Mouse (Mus musculus) 3T3-L1 (cell line): ENCODE measurements around the gene Fxyd7.
A peak's percentile ranks its signal among the peaks of the same experiment; 100 is the strongest.

Source experiments
- DNase-seq: peaks from one replicate; pipeline ENCODE4 v3.0.0-alpha.2; 2015; ENCODE audit warnings: low read depth, low spot score

Fxyd7 gene

GRCm38 (mm10) chr7:31051321-31052021 lies at the start of gene Fxyd7:
Gene Fxyd7, minus strand, starts transcription at chr7:31051467.
- no peak for DNase-seq

- no peak for DNase-seq
Measured at GRCm38 (mm10) chr7:31100786-31101185, 49.5 kb upstream of the Fxyd7 start.

DNA sequence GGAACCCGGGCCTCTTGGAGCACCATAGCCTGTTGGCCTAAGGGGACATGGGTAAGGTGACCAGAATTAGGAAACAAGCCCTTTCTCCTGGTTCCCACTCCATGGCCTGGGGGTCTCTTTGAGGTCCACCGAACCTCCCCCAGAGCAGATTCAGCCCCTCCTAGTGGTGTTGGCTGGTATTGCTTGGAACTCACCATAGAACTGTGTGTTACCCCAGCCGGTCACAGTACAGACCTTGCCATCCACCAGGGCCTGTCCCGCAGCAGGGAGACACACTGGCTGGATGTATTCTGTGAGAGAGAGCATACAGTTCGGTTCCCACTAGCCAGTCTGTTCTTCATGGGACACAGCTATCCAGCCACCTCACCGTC lies 48.3 kb upstream of the Fxyd7 start:
- DNase-seq, result no peak

DNA sequence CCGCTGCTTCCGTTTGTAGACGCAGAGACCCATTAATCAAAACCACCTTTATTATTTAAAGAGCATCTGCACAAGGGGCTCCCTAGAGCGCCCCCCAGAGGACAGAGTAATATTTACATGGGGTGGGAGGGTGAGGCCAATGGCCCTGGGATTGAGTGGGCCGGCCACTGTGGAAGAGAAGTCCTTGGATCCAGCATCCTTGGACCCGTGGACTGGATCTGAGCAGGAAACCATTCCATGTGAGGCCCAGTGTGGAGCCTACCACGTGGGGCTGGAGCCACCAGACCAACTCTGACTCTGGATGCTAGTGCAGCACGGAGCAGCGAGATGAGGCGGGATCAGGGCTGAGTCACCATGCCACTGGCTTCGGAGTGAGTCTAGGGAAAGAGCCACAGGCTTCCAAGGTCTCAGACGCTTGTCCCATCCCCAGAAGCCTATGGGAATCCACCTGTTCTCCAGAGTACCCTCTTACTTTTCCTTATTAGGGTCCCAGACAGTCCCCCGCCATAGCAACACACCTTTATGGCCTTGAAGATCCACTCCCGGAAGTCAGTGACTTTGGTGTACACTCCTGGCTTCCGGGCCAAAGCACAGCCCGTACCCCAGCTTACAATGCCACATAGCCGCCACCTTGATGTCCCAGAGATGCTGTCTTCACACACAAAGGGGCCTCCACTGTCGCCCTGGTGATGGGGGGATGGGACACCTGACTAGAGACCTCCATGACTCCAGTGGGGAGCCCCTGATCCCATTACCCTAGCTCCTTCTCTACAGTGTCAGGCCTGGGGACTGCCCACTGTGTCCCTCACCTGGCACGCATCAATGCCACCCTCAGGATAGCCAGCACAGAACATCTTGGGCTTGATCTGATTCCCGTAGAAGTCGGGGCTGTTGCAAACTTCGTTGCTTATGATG lies 47.7 kb upstream of the Fxyd7 start:
- peak; percentile 5 for DNase-seq

DNA sequence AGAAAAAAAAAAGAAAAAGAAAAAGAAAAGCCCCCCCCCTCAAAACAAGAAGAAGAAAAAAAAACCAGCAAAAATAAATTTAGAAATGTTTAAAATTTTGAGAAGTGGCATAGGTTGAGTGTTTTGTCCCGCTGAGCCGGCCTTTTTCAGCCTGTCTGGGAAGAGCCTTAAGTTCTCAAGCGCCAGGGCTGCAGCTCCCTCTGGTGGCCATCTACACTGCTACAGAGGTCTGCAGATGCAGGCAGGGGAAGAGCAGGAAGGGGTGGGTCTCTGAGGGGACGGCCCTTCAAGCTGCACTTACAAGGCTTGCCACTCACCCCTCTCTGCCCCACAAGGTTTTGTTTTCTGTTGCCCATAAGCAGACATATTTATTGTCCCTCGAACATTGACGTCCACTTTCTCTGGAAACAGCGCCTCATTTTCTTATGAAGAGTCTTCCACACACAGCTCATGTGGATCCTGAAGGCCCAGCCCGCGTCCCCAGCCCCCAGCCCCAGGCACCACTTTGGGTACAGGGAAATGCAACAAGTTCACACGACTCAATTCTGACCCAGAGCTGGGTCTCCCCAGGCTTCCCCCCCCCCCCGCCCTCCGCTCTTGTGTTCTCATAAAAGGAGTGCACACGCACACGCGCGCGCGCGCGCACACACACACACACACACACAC lies 46.4 kb upstream of the Fxyd7 start:
- DNase-seq, result peak; percentile 88

GRCm38 (mm10) chr7:31096892-31097564 lies 45.8 kb upstream of the Fxyd7 start:
- DNase-seq, result no peak

- no peak for DNase-seq
Measured at GRCm38 (mm10) chr7:31094774-31095501, 43.7 kb upstream of the Fxyd7 start.

- DNase-seq, result no peak
Measured at GRCm38 (mm10) chr7:31089721-31090120, 38.5 kb upstream of the Fxyd7 start.

- no peak for DNase-seq
Measured at GRCm38 (mm10) chr7:31088206-31088605, 36.9 kb upstream of the Fxyd7 start.

GRCm38 (mm10) chr7:31087262-31087661 lies 36.0 kb upstream of the Fxyd7 start:
- DNase-seq, result no peak

DNA sequence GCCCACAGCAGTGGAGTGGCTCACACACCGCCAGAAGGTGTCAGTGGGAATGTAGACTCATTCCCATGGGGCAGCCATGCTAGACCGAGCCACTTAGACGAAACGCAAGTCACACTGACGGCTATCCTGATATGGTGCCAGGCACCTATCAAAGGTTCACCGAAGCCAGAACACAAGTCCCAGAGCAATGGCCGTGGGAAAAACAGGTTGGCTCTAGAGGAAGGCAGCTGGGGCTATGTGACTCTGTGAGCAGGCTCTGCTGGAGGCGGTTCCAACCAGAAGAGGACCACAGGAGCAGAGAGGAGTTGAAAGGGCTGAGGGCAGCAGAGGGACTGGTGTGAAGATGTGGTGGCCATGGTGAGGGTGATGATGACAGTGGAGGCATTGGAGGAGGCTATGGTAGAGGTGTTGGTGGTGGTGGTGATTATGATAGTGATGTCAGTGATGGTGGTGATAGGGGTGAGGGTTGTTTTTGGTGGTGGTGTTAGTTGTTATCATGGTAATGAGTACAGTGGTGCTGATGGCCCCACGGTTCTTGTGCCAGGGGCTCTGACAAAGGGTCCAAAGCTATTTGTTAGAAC lies 35.0 kb upstream of the Fxyd7 start:
- no peak for DNase-seq

DNA sequence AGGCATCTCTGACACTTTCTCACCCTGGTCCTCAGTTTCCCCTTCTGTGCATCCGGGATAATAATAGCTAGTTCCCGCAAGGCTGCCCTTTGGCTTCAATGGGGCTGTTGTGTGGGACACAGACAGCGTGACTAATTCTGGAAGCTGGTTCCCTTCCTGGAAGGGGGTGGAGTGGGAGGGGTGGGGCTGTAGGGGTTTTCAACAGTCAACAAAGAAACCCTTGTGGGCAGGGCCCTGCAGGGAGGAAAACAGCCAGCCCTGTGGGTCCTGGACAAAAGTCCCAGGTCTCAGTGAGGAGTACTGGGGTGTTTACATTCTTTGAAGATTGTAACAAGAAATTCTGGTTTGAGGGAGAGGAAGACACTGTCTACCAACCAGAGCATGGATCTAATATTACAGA lies 33.9 kb upstream of the Fxyd7 start:
- no peak for DNase-seq

- DNase-seq, result no peak
Measured at GRCm38 (mm10) chr7:31084140-31084539, 32.9 kb upstream of the Fxyd7 start.

GRCm38 (mm10) chr7:31082831-31083588 lies 31.7 kb upstream of the Fxyd7 start:
- no peak for DNase-seq

DNA sequence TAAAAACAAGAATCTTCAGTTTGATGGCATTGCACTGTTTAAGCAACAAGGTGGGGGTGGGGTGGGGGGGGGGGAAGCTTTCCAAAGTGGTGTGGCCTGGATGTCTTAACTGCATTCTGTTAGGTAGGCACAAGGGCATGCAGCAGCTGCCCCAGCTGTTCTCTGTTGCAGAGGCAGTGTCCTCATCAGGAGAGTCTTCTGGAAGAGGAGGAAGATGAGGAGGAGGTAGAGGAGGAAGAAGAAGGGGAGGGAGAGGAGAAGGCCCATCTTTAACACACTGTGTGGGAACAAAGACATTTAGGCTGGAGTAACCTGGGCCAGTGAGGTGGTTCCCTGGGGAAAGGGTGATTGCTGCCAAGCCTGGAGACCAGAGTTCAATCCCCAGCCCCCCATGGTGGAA lies 30.8 kb upstream of the Fxyd7 start:
- DNase-seq, result no peak

- DNase-seq, result no peak
Measured at GRCm38 (mm10) chr7:31081106-31081505, 29.8 kb upstream of the Fxyd7 start.

DNA sequence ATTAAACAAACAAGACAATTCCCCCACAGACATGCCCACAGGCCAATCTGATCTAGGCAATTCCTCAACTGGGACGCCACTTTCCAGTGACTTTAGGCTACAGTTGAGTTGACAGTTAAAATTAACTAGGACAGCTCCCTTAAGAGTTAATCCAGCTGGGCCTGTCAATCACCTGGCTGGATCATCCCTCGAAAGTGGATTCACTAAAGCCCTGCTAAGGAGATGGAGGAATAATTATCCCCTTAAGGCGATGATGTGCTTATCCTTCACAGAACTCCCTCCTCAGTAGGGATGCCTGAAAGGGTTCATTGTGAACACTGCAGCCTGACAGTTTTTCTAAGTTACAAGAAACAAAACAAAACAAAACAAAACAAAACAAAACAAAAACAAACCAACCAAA lies 29.3 kb upstream of the Fxyd7 start:
- DNase-seq, result no peak

- DNase-seq, result no peak
Measured at GRCm38 (mm10) chr7:31079670-31080069, 28.4 kb upstream of the Fxyd7 start.

- DNase-seq, result peak; percentile 71
Measured at GRCm38 (mm10) chr7:31077885-31078445, 26.7 kb upstream of the Fxyd7 start.

GRCm38 (mm10) chr7:31077470-31077869 lies 26.2 kb upstream of the Fxyd7 start:
- no peak for DNase-seq
